Mouse (Mus musculus) midbrain, postnatal 0 days (tissue): ENCODE measurements at regions not wholly inside any gene's neighbourhood (a gene's known extent, or its start where the extent isn't known, plus 50 kb on each side); places are given as distances from the start of the nearest gene placed in this dataset.

Experiments used
- ATAC-seq: fragments of 200-750 bp; cut with Nextera tagmentation; 2 replicates; pipeline ENCODE4 v1.8.0; 2017; ENCODE audit warnings: moderate number of reproducible peaks, mild to moderate bottlenecking, moderate TSS enrichment, moderate library complexity; ENCODE audit not compliant: low FRiP score
- DNase-seq: peaks from one replicate; pipeline ENCODE4 v3.0.0-alpha.2; 2015; ENCODE audit warnings: low spot score
- H3K27ac ChIP-seq: fragments of 300-500 bp; sonication (generic); 2 replicates; pipeline ENCODE4 v1.5.1; 2014; ENCODE audit warnings: low read depth, mild to moderate bottlenecking, low read length, mixed read lengths
- H3K27me3 ChIP-seq: fragments of 300-500 bp; sonication (generic); 2 replicates; pipeline ENCODE4 v1.6.1; 2014; ENCODE audit warnings: low read length, control low read depth, mixed read lengths; ENCODE audit not compliant: insufficient read depth
- H3K36me3 ChIP-seq: fragments of 300-500 bp; sonication (generic); 2 replicates; pipeline ENCODE4 v1.6.1; 2014; ENCODE audit warnings: low read length, control low read depth, mixed read lengths; ENCODE audit not compliant: insufficient read depth
- H3K4me1 ChIP-seq: fragments of 300-500 bp; sonication (generic); 2 replicates; pipeline ENCODE4 v1.6.1; 2014; ENCODE audit warnings: mild to moderate bottlenecking, control low read depth, antibody characterized with exemption, low read length, mixed read lengths; ENCODE audit not compliant: insufficient read depth
- H3K4me2 ChIP-seq: fragments of 300-500 bp; sonication (generic); 2 replicates; pipeline ENCODE4 v1.6.1; 2014; ENCODE audit warnings: low read depth, mild to moderate bottlenecking, low read length, mixed read lengths; ENCODE audit not compliant: poor library complexity, severe bottlenecking
- H3K4me3 ChIP-seq: fragments of 300-500 bp; sonication (generic); 2 replicates; pipeline ENCODE4 v1.5.1; 2014; ENCODE audit warnings: low read depth, mild to moderate bottlenecking, low read length, moderate library complexity
- H3K9ac ChIP-seq: fragments of 300-500 bp; sonication (generic); replicated peaks from 2 replicates; pipeline ENCODE4 v1.6.1; 2014; ENCODE audit warnings: mild to moderate bottlenecking, low read length, moderate library complexity, mixed read lengths; ENCODE audit not compliant: poor library complexity, severe bottlenecking
- H3K9me3 ChIP-seq: fragments of 300-500 bp; sonication (generic); 2 replicates; pipeline ENCODE4 v1.6.1; 2016; ENCODE audit warnings: low read length, control low read depth
- CTCF ChIP-seq: IDR thresholded peaks from 2 replicates; pipeline ENCODE4 v1.5.1; 2016; ENCODE audit warnings: antibody characterized with exemption, mild to moderate bottlenecking
- WGBS: fragments of 180-500 bp; shearing (Covaris S2); extraction: QIAGEN DNeasy Blood & Tissue Kit; methylation state at CpG from one replicate; pipeline ENCODE4 v1.1.7; 2014; 5-methylcytosine and 5-hydroxymethylcytosine counted together

- no peaks in the 10 kb centered on the region for H3K4me1 ChIP-seq
- H3K4me3 ChIP-seq, result no peak overlapping the region
- no peaks in the 10 kb centered on the region for H3K9me3 ChIP-seq
- no peak overlapping the region for H3K9ac ChIP-seq
- H3K36me3 ChIP-seq, result no peaks in the 10 kb centered on the region
- H3K27ac ChIP-seq, result no peak overlapping the region
- TF ChIP-seq CTCF, result no peak
- H3K4me2 ChIP-seq, result no peak overlapping the region
- 56% methylated on average over 5 of the region's 5 CpGs for WGBS
- peak; percentile 30 for DNase-seq
- ATAC-seq, result no peak
- no peaks in the 10 kb centered on the region for H3K27me3 ChIP-seq
Observed at GRCm38 (mm10) chr3:150109561-150109960, 1119.2 kb upstream of the Adgrl2 start.

GRCm38 (mm10) chr3:150112231-150112630, 1121.9 kb upstream of the Adgrl2 start:
- H3K4me1 ChIP-seq, result no peaks in the 10 kb centered on the region
- no peaks in the 10 kb centered on the region for H3K36me3 ChIP-seq
- no peak overlapping the region for H3K4me2 ChIP-seq
- no peaks in the 10 kb centered on the region for H3K27me3 ChIP-seq
- no peaks in the 10 kb centered on the region for H3K9me3 ChIP-seq
- H3K4me3 ChIP-seq, result no peak overlapping the region
- ATAC-seq (no peak), DNase-seq (no peak)
- no peak overlapping the region for H3K27ac ChIP-seq
- WGBS, result 95% methylated on average over 6 of the region's 6 CpGs
- no peak for TF ChIP-seq CTCF
- no peak overlapping the region for H3K9ac ChIP-seq

GRCm38 (mm10) chr3:150119866-150120265, 1129.5 kb upstream of the Adgrl2 start:
- no peaks in the 10 kb centered on the region for H3K4me1 ChIP-seq
- WGBS, result 68% methylated on average over 3 of the region's 3 CpGs
- no peak overlapping the region for H3K9ac ChIP-seq
- ATAC-seq (no peak), DNase-seq (no peak)
- no peak overlapping the region for H3K27ac ChIP-seq
- no peak overlapping the region for H3K4me2 ChIP-seq
- H3K36me3 ChIP-seq, result no peaks in the 10 kb centered on the region
- no peaks in the 10 kb centered on the region for H3K9me3 ChIP-seq
- no peaks in the 10 kb centered on the region for H3K27me3 ChIP-seq
- TF ChIP-seq CTCF, result no peak
- no peak overlapping the region for H3K4me3 ChIP-seq

GRCm38 (mm10) chr3:150146635-150147034, 1156.3 kb upstream of the Adgrl2 start:
- DNase-seq (no peak), ATAC-seq (no peak)
- Histone ChIP-seq H3K27ac (no peak overlapping the region), H3K9ac (no peak overlapping the region), H3K4me3 (no peak overlapping the region), H3K9me3 (no peaks in the 10 kb centered on the region), H3K27me3 (no peaks in the 10 kb centered on the region), H3K4me1 (no peaks in the 10 kb centered on the region), H3K36me3 (no peaks in the 10 kb centered on the region), H3K4me2 (no peak overlapping the region)
- 98% methylated on average over 1 of the region's 1 CpGs for WGBS
- no peak for TF ChIP-seq CTCF

GRCm38 (mm10) chr3:150151152-150151822, 1160.9 kb upstream of the Adgrl2 start:
- no peak overlapping the region for H3K27ac ChIP-seq
- no peak for DNase-seq
- no peaks in the 10 kb centered on the region for H3K36me3 ChIP-seq
- no peak overlapping the region for H3K4me3 ChIP-seq
- no peak overlapping the region for H3K9ac ChIP-seq
- WGBS, result 81% methylated on average over 7 of the region's 7 CpGs
- no peak for ATAC-seq
- H3K9me3 ChIP-seq, result no peaks in the 10 kb centered on the region
- no peaks in the 10 kb centered on the region for H3K27me3 ChIP-seq
- no peak overlapping the region for H3K4me2 ChIP-seq
- TF ChIP-seq CTCF, result no peak
- no peaks in the 10 kb centered on the region for H3K4me1 ChIP-seq

DNA sequence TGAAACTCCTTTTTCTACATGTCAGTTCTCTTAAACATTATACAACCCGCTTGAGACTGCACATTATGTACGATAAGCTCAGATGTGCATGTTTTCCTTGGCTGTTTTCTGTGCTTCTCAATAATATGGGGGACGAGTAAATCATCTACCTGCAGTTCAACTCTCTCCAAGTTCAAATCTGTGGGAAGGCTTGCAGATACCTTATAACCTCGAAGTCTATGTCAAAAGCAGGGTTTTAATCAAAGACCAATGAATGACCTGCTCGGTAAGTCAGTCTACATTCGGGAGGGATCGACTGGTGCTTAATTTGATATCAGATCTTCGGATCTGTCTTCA, 1161.4 kb upstream of the Adgrl2 start:
- 87% methylated on average over 8 of the region's 8 CpGs for WGBS
- Histone ChIP-seq H3K9ac (no peak overlapping the region), H3K27me3 (no peaks in the 10 kb centered on the region), H3K4me2 (no peak overlapping the region), H3K9me3 (no peaks in the 10 kb centered on the region), H3K4me1 (no peaks in the 10 kb centered on the region), H3K27ac (no peak overlapping the region), H3K4me3 (no peak overlapping the region), H3K36me3 (no peaks in the 10 kb centered on the region)
- ATAC-seq, result no peak
- no peak for TF ChIP-seq CTCF
- no peak for DNase-seq
